Mouse (Mus musculus) left cerebral cortex, adult 8-10 months (tissue): ENCODE results near the gene Stk16. TPM values are rescaled to one million over a fixed set of nuclear protein-coding genes. Genes with fewer than 3 reads are reported as not detected.
A peak's percentile ranks its signal among the peaks of the same experiment; 100 is the strongest.

ENCODE experiments used
- DNase-seq, 2 experiments: peaks; one replicate each; pipeline ENCODE4 v3.0.0; 2022; ENCODE audit warnings: low spot score in 2 of 2
- total RNA-seq, 4 experiments: library from RNA; stranded (reverse); gene quantifications; 2 replicates each; pipeline ENCODE4 v1.2.4; 2022

Stk16 gene
- total RNA-seq, 4 experiments from 2014 or later: 73.9 to 82.8 (median 80.2) TPM

DNA sequence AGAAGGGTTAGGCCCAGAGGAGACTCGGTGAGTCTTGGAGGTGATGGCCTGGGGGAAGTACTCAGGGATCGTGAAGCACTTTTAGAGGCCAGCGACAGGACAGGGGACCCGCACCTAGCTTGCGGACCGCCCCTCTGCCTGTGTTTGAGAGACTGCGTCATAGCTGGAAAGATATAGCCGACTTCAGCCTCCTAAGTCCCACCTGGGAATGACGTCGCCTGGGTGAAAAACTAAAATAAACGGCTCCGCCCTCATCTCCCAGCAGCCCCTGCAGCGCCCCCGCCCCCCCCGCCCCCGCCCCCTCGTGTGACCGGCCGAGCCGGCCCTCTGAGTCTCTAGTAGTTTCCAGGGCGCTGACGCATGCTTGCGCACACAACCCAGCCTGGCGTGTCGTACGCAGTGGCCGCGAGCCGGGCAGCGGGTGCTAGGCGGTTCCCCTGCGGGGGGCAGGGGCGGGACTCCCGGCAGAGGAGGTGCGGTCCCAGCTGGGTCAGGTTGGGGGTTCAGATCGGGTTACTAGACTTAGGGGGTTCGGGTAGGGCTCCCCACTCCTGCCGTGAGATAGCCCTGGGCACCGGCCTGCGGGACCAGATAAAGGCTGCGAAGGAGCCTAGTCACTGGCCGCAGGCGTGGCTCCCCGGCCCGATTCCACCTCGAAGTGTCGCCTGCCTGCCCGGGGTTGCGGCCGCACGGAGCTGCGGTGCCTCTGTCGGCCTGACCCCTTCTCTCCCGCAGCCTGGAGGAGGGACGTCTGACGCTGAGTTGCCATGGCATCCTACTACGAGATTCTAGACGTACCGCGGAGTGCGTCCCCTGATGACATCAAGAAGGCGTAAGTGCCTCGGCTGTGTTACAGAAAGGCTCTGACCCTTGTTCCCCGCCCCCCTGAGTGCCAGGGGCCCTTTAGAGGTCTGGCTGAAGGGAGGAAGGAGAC lies 25.7 kb downstream of the Stk16 start, which contains the start of gene Dnajb2:
Gene Dnajb2 (plus strand): TSS at position 290 of the 934 bp plus-strand sequence.
- peak; percentile 74 to 87 for DNase-seq

DNA sequence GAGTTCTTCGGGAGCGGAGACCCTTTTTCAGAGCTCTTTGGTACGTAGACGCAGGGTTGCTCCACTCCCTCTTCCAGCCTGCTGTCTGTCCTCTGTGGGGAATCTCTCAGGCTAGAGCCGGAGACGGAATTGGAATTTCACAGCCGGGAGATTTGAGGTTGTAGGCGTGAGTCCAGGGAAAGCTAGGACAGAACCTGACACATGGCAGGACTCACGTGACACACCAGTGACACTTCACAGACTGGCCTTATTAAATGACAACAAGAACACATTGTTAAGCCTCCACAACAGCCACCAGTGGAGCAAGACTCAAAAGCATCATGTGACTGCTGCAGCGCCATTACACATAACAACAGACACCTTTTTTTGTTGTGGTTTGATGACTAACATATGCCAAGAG lies 29.0 kb downstream of the Stk16 start:
- peak in 1 of 2 experiments; percentile 74 for DNase-seq

DNA sequence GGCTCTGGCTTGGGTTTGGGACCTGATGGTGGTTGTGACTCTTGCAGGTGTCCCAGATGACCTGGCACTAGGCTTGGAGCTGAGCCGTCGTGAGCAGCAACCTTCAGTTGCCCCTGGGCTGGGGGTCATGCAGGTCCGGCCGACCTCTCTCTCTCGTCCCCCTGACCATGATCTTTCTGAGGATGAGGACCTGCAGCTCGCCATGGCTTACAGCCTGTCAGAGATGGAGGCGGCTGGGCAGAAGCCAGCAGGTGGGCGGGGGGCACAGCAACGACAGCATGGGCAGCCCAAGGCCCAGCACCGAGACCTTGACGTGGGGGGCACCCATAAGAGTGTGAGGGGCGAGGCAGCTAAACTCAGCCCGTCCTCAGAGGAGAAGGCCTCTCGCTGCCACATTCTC lies 32.8 kb downstream of the Stk16 start:
- no peak for DNase-seq

DNA sequence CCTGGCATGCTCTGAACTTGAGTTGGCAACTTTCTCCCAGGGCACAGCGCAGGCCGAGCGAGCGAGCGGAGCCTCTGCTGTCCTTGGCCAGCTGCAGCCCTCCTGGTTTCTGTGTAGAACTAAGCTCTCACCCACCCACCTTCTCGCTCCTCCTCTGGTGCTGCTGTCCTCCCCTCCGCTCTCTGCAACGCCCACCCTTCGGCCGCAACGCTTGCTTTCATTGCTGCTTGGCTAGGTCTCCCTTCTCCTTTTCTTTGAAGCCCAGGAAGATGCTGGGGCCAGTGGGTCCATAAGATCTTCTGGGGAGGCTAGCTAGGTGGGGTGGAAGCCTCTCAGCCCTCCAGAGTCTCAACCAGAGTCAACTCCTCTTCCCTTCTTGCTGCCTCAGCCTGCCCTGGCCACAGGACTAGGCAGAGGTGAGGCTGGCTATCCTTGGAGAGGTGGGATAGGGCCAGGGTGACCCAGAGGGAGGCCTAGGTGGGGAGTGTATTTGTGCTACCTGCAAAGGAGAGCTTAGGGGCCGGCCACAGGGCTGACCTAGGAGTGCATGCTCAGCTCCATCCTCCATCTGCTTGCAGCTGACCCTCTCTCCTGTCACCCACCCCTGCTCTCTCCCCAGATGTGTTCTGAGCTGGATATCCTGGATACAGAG lies 33.7 kb downstream of the Stk16 start:
- no peak for DNase-seq

DNA sequence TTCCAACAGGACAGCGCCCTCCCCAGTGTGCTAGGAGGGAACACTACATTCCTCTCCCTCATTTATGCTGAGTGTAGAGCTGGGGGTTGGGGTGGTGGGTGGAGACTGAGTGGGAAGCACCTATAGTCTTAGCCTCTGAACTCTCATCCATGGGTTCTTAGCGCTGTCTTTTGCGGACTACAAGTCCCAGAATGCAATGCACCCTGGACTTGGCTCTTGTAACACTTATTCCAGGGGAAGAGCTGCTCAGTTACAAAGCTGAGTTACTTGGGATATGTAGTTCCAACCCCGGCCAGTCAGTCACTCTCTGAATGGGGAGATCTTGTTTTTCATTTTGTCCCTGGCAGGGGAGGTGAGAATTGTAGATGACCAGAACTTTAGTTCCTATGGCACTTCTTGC lies 34.2 kb downstream of the Stk16 start:
- DNase-seq: no peak

DNA sequence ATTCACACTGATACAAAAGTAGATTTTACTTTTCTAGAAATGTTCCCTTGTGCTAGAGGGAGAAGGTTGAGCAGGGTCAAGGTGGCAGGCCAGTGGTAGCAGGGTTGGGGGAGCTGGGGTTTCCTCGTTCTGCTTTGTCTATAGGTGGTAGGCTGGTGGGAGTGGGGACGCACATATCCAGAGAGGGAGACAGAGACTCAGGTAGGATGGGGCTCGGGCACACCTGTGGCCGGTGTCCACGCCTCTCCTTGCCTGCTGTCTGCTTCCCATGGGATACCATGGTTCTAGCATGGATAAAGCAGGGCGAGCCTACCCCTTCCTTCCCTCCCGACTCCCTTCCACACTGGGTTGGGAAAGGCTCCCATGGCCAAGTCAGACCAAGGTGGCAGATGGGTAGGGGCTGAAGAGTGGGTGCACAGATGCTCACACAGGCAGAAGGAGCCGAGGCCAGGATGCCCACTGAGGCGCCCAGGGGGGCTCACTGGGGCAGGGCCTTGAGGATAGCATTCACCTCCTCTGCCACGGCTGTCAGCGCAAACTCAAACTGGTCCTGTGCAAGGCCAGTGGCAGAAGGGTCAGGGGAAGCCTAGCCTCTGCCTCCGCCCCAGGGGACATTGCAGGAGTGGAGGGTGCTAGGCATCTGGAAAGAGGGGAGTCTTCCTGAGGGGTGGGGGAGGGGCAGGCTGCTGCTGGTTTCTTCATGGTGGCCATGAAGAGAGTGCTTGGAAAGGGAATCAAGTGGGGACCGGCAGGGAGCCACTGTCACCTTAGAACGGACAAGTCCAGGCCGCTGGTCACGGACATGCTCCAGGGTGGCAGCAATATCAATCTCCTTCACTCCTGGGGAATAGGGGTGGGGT lies 36.7 kb downstream of the Stk16 start:
- DNase-seq: no peak

DNA sequence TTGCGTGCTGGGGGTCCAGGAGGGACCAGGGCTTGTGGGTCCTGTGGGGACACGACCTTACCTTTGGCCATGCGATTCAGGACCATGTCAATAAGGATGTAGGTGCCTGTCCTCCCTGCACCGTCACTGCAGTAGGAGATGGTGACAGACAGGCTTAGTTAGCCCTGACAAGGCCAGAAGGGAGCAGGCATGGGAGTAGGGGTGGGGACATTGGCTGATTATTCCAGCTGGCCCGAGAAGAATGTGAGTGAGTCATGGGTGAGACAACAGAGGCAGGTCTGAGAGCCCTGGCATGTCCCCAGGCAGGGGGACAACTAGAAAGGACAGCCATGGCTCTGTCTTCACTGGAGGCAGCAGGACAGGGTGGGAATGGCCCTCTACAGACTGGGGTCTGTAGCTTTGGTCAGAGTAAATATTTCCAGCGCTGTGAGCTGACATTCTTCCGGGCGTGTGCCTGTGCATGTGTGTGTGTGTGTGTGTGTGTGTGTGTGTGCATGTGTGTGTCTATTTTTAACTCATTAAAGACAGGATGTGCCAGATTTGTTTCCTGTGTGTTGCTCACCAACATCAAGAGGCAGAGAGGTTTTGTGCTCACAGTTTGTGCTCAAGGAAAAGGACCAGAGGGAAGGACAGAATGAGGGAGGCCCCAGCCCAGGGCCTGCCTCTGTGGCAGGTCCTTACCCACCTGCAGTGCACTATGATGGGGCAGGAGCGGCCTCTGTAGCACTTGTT lies 37.6 kb downstream of the Stk16 start:
- peak in 1 of 2 experiments; percentile 67 for DNase-seq

DNA sequence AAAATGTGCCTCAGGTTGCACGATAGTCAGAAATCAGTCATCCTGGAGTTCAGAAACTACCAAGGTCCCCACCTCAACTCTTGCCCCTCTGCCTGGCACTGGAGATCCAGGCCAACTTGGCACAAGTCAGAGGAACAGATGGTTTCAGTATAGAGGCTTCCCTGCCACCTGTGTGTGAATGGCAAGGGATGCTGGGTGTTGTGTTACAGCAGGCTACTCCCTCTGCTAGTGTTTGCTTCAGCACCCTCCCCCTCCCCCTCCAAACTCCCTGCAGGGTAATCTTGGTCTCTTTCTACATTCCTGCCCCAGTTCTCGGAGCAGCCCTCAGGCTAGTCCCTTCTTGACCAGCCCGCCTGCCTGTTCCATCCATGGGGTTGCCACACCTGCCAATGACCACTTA lies 39.9 kb downstream of the Stk16 start:
- DNase-seq: no peak

DNA sequence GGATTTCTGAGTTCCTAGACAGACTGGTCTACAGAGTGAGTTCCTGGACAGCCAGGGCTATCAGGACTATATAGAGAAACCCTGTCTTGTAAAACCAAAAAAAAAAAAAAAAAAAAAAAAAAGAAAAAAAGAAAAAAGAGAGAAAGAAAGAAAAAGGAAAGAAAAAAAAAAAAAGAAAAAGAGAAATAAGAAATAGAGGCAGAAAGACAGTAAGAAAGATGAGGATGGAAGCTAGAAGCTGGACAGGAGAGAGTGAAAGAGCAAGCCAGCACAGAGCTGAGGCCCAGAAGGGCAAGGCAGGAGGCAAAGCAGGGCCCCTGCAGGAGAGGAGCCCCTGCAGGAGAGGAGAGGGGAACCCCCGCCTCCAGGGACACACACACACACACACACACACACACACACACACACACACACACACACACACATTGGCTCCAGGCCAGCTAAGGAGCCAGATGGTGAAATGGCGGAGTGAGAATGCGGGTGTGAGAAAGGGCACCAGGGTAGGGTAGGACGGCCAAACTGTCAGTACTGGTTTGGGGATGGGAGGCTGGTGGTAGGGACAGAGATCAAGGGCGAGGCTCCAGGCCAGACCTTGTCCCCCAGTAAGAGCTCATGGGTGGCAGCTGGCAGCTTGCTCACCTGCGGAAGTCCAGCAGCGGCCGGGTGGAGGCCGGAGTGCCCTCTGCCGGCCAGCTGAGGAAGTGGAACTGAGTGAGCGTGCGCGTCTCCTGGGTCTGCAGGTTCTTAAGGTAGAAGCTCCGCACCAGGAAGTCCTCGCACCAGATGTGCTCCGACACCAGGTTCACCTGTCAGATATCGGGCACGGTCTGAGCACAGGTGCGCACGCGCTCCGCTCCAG lies 40.7 kb downstream of the Stk16 start:
- DNase-seq: no peak

DNA sequence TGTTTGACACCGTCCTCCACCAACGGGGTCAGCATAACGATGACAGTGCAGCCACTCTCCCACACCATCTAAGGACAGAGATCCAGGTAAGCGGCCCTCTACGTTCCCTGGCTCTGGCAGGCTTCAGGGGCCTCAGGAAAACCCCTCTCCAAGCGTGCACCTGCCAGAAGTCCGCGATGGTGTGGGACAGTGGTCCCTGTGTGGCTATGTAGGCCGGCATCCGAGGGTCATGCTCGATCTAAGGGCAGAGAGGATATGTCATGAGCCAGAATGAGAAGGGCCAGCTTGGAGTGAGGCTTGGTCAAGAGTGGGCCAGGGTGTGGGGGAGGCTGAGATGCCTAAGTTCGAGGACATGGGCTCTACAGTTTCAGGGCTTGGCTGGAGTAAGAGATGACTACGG lies 41.7 kb downstream of the Stk16 start:
- DNase-seq: no peak

DNA sequence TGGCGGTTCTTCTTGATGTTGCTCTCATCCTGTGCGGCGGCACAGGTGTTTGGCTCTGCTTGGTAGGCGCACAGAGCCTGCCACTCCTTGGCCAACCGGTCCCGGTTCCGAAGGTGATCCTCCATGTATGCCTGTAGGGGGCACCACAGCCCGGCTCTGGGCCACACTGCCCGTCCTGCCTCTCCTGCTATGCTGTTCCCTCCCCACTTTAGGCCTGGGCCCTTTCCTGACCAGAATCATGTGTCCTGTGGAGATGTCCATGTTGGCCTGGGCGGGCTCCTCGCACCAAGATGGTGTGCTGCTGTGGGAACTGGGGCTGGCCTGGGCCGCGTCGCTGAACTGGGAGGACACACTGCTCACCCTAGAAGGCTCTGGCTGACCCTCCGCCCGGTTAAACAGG lies 42.4 kb downstream of the Stk16 start:
- DNase-seq: no peak

DNA sequence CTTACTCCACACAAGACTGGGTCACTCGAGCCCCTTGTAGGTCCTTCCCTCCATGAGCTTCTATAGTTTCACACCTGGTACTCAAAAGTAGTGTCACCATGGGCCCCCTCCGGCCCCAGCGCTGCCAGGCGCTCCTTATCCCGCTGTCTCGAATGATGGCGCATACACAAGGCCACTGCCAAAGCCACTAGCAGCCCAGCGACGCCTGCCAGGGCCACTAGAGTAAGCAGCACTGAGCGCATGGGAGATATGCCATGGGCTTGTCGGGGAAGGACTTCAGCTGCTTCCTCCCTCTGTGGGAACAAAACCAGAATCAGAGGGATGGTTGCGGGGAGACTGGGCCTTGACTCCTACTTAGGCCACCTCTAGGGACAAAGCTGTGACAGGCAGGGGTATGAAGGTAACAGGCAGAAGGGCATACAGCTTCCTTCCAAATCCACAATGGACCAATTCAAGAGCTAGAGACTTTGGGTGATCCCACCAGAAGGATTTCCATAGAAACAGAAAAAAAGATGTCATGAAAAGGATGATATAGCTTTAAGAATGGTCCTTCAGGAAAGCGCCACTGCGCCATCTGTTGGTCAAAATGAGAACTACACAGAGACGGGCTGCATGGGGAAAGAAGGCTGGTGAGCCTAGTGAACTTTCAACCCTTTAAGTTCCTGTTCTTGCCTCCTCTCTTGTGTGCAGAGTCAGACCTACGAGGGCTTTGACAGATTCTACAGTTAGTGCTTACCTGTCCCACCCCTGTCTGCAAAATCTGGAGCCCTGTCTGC lies 43.4 kb downstream of the Stk16 start:
- peak in 1 of 2 experiments; percentile 94 for DNase-seq

DNA sequence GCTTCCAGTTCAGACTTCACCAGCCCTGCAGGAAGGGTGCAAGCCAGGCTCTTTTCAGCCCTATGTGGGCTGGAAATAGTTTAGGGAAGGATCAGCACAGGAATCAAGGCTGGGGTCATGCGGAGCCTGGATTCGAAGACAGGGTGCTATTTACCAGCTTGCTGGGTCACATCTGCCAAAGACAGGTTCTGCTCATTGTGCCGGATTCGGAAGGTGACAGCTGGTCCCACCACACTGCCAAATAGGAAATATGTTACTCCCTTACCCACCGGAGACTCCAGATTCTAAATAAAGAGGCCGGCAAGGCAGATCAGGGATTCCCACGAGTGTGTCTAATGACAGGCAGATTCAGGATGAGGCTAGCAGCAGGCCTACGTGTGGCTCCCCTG lies 44.0 kb downstream of the Stk16 start:
- DNase-seq: no peak

DNA sequence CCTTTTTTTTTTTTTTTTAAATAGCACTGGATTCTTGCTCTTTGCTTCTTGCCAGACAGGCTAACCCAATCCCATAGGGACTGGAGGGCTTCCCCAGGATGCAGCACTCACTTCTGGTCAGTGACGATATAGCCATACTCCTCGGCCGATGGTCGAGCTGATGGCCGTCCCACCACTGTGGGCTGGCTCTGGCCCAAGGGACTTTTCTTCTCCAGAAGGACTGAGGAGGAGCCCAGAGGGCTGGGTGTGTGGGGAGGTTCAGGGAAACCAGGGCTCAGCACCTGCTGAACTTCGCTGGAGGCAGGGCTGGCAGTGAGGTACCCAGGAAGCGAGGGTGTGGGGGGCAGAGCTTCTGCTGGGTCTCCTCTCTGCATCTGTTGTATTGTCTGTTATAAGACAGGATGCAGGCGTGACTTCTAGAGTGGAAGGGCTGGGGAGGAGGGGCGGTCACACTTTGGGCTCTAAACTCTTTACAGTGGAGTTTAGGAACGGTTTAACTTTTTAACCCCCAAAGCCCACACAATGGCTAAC lies 44.9 kb downstream of the Stk16 start:
- no peak for DNase-seq

DNA sequence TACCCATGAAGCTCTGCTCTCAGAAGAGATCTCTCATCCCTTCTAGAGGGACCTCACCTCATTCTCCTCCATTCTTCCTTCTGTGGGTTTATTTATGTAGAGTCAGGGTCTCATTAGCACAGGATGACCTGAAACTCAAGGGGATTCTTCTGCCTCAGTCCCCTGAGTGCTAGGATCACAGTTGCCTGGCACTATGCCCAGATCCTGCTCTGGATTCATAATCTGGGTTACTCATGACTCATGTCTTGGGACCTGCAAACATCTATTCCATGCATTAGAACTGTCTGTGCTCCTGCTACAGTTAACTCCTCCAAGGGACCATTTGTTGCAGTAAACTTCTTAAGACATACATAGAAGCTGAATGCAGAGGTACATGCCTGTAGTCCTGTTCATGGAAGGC lies 50.6 kb downstream of the Stk16 start:
- no peak for DNase-seq

DNA sequence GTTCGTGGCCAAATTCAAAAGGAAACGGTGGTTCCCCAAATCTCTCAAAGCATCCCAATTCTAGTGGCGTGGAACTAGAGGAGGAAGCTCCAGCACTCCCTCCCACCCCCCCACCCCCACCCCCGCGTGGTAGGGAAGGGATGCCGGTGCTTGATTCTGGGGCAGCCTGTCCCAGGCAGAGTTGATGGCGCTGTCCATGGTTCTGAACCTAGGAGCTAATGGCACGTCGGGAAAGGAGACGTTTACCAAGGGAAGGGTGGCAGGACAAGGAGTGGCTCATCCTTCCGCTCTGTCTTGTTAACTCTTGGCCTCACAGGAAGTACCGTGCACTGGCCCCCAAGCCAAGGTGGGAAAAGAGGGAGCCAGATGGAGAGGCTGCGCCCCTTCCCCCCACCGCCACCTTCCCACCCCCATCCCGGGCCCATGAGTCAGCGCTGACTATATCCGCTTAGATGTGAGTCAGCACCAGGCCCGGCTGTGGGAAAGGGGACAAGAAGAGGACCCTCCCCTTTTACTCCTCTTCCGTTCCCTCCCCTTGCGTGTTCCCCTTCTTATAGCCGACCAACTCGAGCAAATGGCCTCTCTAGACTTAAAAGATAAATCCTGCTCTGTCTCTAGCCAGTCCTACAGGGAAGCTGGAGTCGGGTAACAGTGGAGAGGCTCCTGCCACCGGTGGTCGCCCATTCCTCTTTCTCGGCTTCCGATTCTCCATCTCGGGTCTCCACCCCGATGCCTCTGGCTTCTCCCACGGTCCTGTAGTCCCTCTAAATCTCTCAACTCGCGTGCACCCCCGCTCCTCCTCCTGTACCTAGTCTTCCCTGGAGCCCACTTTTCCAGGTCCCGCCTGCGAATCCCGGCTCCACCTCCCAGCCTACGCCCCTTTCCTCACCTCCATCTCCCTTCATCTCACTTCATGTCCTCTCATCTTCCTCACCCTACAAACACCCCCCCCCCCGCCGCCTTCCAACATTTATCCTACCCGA lies 52.6 kb downstream of the Stk16 start:
- DNase-seq: peak in 1 of 2 experiments; percentile 73

DNA sequence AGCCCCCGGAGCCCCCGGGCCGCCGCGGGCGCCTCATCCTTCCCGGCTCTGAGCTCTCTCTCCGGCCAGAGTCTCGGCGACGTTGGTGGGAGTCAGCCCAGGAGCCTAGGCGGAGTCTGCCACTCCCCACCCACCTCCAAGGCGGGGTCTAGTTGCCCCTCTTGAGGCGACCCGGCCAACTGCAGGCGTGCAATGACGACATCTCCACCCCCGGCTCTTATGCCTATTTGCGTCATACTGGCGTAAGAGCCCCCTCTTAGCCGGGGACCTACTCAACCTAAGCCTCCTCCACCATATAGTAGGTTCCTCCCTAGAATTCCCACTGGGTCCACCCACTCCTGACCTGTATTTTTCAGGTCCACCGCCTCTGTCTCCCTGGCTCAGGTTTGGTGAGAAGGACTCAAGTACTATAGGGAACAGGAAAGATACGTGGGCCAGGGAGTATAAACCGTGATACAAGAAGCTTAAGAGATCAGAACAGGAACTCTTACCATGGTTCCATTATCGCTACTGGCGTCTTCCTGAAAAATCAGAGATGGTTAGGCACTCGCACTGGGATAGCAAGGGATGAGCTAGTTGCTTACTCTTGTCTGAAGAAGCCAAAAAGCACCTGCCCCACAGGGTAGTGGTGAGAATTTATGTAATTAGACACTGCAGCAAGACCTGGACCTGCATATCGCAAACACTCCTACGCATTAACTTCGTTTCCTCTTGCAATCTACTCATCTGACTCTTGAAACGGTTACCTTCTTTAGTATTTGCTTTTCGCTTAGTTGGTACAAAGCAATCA lies 53.6 kb downstream of the Stk16 start, which contains the start of gene Ptprn:
Gene Ptprn (minus strand): TSS at position 412 of the 790 bp plus-strand sequence.
- peak in 1 of 2 experiments; percentile 84 for DNase-seq
